Mouse (Mus musculus) limb, embryonic 10.5 days (tissue): ENCODE results near the gene Nccrp1. TPM values are rescaled to one million over a fixed set of nuclear protein-coding genes. Genes with fewer than 3 reads are reported as not detected.
A peak's percentile ranks its signal among the peaks of the same experiment; 100 is the strongest.
"Not testable (repeated sequence)": the region's sequence is repeated elsewhere in the genome, so short reads cannot be mapped to it uniquely, and the experiment has no call there.

Experiments
- DNase-seq: peaks from one replicate; pipeline ENCODE4 v3.0.0-alpha.2; 2017; ENCODE audit warnings: low spot score
- H3K27ac ChIP-seq: fragments of 300-500 bp; sonication (generic); 2 replicates; pipeline ENCODE4 v1.5.1; 2016; ENCODE audit warnings: mild to moderate bottlenecking
- H3K27me3 ChIP-seq: fragments of 300-500 bp; sonication (generic); 2 replicates; pipeline ENCODE4 v1.6.1; 2016; ENCODE audit warnings: low read depth, mild to moderate bottlenecking; ENCODE audit not compliant: poor library complexity, severe bottlenecking
- H3K36me3 ChIP-seq: fragments of 300-500 bp; sonication (generic); 2 replicates; pipeline ENCODE4 v1.6.1; 2016; ENCODE audit warnings: mild to moderate bottlenecking, moderate library complexity
- H3K4me1 ChIP-seq: fragments of 300-500 bp; sonication (generic); 2 replicates; pipeline ENCODE4 v1.6.1; 2016
- H3K4me3 ChIP-seq: fragments of 300-500 bp; sonication (generic); 2 replicates; pipeline ENCODE4 v1.5.1; 2016; ENCODE audit warnings: mild to moderate bottlenecking, moderate library complexity
- H3K9me3 ChIP-seq: fragments of 300-500 bp; sonication (generic); replicated peaks from 2 replicates; pipeline ENCODE4 v1.6.1; 2016; ENCODE audit warnings: mild to moderate bottlenecking
- WGBS: fragments of 180-500 bp; shearing (Covaris S2); methylation state at CpG from one replicate; pipeline ENCODE4 v1.1.7; 2016; 5-methylcytosine and 5-hydroxymethylcytosine counted together
- microRNA-seq: library from miRNA; unstranded; fragments of <30 nt; microRNA quantifications from one replicate; pipeline ENCODE4, GENCODE M21; 2017
- polyA plus RNA-seq: library from polyadenylated mRNA; unstranded; fragments of >200 nt; fragmentation: Nextera tagmentation; extraction: Ambion mirVana; gene quantifications from 2 replicates; pipeline ENCODE4 v1.2.1, GENCODE M21; 2016

Gene Nccrp1
- polyA plus RNA-seq, 1 experiment from 2014 or later: not detected

DNA sequence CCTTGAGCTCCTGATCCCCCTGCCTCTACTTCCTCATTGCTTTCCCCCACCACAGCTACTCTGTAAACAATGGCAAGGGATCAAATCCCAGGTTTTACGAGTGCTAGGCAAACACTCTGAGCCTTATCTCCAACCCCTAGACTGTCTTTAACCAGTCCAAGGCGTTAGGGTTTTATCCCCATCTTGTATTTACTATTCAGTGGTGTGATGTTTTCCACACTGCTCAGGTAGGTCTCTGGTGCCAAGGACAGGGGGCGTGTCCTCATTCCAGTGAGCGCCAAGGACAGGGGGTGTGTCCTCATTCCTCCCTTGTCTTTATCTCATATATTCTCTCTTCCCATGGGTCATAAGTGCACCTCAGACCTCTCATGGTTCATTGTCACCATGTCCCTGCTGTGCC, 6.5 kb downstream of the Nccrp1 start, which contains the start of gene Sycn:
TSS of gene Sycn (plus strand) at position 360 of the 400 bp plus-strand sequence.
- Histone ChIP-seq H3K4me3 (no peak within 1 kb of the TSS), H3K4me1 (peaks cover 16% of the 10 kb centered on the region), H3K9me3 (no peaks in the 10 kb centered on the region), H3K36me3 (no peaks in the 10 kb centered on the region), H3K27ac (no peak within 1 kb of the TSS), H3K27me3 (peaks cover 28% of the 10 kb centered on the region)
- 81% methylated on average over 4 of the region's 4 CpGs for WGBS
- no peak for DNase-seq

DNA sequence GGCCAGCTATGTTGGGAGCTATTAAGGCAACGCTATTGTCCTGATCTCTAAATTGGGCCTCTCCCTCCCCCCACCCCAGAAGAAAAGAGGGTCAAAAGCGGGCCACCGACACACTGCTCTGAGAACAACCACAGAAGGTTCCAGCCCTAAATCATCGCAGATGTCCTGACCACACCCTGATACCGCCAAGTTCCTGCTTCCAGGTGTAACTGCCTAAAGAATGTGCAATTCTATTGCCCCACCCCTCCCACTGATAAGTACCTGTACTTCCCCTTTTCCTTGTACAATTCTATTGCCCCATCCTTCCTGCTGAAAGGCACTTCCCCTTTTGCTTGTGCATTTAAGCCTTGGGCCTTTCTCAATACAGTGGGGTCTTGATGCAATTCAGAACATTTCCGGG, 8.2 kb downstream of the Nccrp1 start:
- not testable (repeated sequence) for DNase-seq, H3K9me3 ChIP-seq, H3K36me3 ChIP-seq, H3K4me1 ChIP-seq, H3K4me3 ChIP-seq, H3K27ac ChIP-seq
- WGBS: 85% methylated on average over 6 of the region's 6 CpGs
- peaks cover 12% of the 10 kb centered on the region for H3K27me3 ChIP-seq

DNA sequence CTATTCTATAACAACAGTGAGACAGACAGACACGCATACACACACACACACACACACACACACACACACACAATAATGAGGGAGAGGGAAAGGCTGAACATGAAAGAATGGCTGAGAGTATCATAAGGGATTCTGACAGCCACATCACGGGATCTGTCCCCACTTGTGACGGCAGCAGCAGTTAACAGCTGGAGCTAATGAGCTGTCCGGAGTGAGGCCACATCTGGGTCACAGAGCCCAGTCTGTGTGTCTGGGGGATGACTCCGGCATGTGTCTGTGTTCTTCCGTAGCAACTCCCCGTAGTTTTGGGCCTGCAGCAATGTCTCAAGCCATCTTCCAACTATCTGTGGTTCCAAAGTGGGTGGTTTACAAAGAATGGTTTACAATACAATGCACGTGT, 15.0 kb downstream of the Nccrp1 start:
- no peak overlapping the region for H3K4me3 ChIP-seq
- no peaks in the 10 kb centered on the region; the same call in 1 of the 2 replicates for H3K27me3 ChIP-seq
- no peaks in the 10 kb centered on the region for H3K9me3 ChIP-seq
- DNase-seq: no peak
- no peaks in the 10 kb centered on the region for H3K36me3 ChIP-seq
- 51% methylated on average over 8 of the region's 8 CpGs for WGBS
- no peak overlapping the region for H3K27ac ChIP-seq
- peaks cover 7% of the 10 kb centered on the region for H3K4me1 ChIP-seq

DNA sequence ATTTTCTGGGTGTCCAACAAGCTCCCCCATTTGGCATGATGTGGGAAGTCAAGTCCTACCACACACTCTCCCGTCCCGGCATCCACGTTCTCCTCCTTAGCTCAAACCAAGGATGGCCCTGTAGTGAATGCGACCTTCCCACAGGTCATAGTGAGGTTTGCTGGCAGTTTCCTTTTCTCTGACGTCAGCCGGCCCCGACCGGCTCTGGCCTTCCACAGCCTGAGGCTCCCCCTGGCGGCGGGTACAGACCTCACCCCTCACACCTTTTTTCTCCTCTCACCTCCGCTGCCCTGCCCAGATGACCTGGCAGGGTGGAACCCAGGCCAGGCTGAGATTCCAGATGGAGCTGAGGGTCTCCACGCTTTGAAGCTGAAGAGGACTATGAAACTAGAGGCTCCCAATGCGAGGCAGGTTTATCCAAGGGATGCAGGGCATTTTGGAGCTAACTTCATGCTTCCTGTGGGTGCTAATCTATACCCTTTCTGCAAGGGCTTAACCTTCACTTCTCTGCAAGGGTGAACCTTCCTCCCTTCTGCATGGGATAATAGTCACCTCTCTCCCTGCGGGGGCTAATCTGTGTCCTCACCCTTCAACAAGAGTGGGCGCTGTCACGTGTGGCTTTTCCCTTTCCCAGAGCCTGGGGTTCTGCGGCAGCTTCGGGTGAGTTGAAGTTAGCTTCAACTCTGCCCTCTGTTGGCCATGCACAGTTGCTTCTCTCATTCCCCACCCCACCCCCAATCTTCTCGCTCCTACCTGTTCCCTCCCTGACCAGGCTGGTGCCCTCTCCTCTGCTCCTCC, 18.9 kb downstream of the Nccrp1 start:
- Histone ChIP-seq H3K27me3 (no peaks in the 10 kb centered on the region; the same call in 1 of the 2 replicates), H3K4me3 (no peak overlapping the region), H3K36me3 (no peaks in the 10 kb centered on the region), H3K4me1 (peaks cover 7% of the 10 kb centered on the region), H3K27ac (no peak overlapping the region), H3K9me3 (no peaks in the 10 kb centered on the region)
- WGBS: 8% methylated on average over 19 of the region's 19 CpGs
- peak; percentile 88 for DNase-seq

DNA sequence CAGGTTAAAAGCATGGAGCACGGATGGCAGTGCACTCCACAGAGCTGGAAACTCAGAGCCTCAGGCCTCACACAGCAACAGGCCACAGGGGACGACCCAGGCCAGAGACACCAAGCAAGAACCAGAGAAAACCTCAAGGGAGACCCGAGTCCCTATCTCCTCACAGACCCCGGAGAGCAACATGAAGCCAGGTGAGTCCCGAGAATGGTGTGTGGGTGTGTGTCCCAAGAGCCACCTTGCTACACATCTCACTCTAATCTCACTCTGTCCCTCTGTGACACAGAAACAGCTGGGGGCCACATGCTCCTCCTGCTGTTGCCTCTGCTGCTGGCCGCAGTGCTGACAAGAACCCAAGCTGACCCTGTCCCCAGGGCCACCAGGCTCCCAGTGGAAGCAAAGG, 24.5 kb downstream of the Nccrp1 start, which contains the start of gene Ifnl3:
TSS of gene Ifnl3 (plus strand) at position 301 of the 400 bp plus-strand sequence.
- H3K27ac ChIP-seq, H3K27me3 ChIP-seq, H3K4me3 ChIP-seq, H3K36me3 ChIP-seq, DNase-seq, H3K4me1 ChIP-seq, H3K9me3 ChIP-seq: not testable (repeated sequence)
- WGBS: 75% methylated on average over 5 of the region's 6 CpGs

DNA sequence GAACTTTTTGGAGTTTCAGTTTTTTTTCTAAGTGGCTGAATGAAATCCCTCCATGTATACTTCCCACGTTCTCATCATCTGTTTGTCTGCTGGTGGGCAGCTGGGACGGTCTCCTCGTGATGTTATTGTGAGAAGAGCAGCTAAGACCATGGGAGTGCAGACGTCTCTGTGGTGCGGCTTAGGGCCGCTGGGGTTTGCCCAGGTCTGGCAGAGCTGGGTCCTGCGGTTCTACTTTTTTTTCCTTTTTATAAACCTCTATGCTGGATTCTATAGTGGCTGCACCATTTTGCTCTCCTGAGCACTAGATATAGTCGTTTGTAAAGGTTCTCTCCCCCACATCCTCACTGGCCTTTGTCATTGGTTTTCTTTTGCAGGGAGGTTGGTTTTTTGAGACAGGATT, 35.6 kb downstream of the Nccrp1 start:
- Histone ChIP-seq H3K4me1 (no peaks in the 10 kb centered on the region), H3K4me3 (no peak overlapping the region), H3K9me3 (0 out of 2 replicates have a peak, but pooled peaks cover 2% of the 10 kb centered on the region), H3K27ac (no peak overlapping the region), H3K36me3 (no peaks in the 10 kb centered on the region), H3K27me3 (no peaks in the 10 kb centered on the region)
- no peak for DNase-seq
- 76% methylated on average over 8 of the region's 8 CpGs for WGBS

DNA sequence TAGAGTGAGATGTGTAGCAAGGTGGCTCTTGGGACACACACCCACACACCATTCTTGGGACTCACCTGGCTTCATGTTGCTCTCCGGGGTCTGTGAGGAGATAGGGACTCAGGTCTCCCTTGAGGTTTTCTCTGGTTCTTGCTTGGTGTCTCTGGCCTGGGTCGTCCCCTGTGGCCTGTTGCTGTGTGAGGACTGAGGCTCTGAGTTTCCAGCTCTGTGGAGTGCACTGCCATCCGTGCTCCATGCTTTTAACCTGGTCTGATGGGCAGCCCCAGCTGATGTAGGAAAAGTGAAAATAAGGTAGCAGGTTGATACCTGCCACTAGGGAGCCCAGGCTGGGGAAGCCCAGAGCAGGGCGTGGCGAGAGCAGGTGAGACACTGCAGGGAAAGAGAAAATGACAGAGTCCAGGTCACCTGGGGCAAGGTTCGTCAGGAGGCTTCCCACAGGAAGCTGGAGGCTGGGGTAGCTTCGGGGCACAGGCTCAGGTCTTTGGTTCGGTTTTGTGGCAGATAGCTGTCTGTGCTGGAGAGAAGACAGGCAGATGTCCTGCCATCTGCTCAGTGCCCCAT, 36.6 kb downstream of the Nccrp1 start, which contains the start of gene Ifnl2:
TSS of gene Ifnl2 (minus strand) at position 51 of the 570 bp plus-strand sequence.
- H3K9me3 ChIP-seq, H3K27ac ChIP-seq, H3K36me3 ChIP-seq, H3K4me1 ChIP-seq, H3K4me3 ChIP-seq, DNase-seq, H3K27me3 ChIP-seq: not testable (repeated sequence)
- WGBS: 69% methylated on average over 8 of the region's 8 CpGs

DNA sequence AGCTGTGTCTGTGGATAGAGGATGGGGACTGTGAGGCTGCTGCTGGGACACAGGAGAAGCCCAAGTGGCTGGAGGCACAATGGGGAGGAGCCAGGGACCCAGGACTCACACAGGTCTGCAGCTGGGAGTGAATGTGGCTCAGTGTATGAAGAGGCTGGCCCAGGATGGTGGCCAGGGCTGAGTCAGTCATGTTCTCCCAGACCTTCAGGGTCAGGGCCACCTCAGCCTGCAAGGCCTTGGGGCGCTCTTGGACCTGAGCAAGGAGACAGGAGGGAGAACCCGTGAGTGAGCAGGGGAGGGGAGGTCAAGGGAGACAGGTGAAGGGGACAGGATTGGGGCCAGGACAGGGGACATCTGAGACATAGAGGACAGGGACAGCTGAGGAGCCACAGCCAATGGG, 37.9 kb downstream of the Nccrp1 start:
- H3K4me3 ChIP-seq, H3K36me3 ChIP-seq, DNase-seq, H3K27me3 ChIP-seq, H3K9me3 ChIP-seq, H3K4me1 ChIP-seq, H3K27ac ChIP-seq: not testable (repeated sequence)
- 68% methylated on average over 2 of the region's 2 CpGs for WGBS

DNA sequence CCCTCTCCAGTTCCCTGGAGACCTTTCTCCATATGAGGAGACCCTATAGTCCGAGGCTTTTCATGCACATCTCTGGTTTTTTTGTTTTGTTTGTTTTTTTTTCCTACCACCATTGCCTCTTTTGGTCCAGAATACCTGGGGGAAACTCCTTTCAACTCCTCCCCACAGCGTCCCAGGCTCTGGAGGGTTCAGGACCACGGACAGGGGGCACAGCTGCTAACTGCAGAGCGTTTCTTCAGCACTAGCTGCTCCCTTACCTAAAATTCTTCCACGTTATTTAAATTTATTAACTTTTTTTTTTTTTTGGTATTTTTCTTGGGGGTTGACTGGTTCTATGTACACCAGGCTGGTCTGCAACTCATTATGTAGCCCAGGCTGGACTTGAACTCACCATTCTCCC, 41.5 kb downstream of the Nccrp1 start:
- DNase-seq: peak; percentile 63
- Histone ChIP-seq H3K27me3 (no peaks in the 10 kb centered on the region), H3K9me3 (no peaks in the 10 kb centered on the region), H3K27ac (no peak overlapping the region), H3K36me3 (no peaks in the 10 kb centered on the region), H3K4me3 (no peak overlapping the region), H3K4me1 (no peaks in the 10 kb centered on the region)
- 10% methylated on average over 5 of the region's 5 CpGs for WGBS

DNA sequence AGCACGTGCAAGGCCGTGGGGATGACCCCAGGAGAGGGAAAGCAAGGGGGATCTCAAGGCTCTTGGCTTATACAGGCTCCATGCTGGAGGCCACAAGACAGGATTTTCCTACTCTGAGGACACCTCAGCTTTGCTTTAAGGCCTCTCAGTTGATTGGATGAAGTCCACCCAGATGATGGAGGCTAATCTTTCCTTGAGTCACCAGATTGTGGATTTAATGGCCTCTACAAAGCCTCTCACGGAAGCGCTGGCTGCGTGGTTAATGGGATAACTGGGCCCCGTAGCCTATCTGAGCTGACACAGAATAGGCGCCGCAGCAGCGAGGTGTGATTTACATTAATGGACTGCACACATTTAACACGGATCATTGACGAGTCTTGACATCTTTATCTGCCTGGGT, 51.6 kb downstream of the Nccrp1 start:
- Histone ChIP-seq H3K27ac (no peak overlapping the region), H3K27me3 (no peaks in the 10 kb centered on the region), H3K4me1 (0 out of 2 replicates have a peak, but pooled peaks cover 5% of the 10 kb centered on the region), H3K4me3 (no peak overlapping the region), H3K36me3 (no peaks in the 10 kb centered on the region), H3K9me3 (no peaks in the 10 kb centered on the region)
- WGBS: 80% methylated on average over 11 of the region's 11 CpGs
- no peak for DNase-seq

Small RNA genes lying within 50 kb of the gene (microRNA-seq; reads per million reads assigned to microRNA genes)
- gene Mir7049: not detected

Other genes with a start within 250 kb of the Nccrp1 start
- 0.56 and 2.3 TPM in 2 replicates for gene Dll3, start 245.0 kb downstream of the Nccrp1 start, polyA plus RNA-seq
- gene Timm50, start 235.2 kb downstream of the Nccrp1 start, polyA plus RNA-seq: 223 and 243 TPM in 2 replicates
- 123 and 124 TPM in 2 replicates for gene Supt5, start 208.5 kb downstream of the Nccrp1 start, polyA plus RNA-seq
- gene Rps16, start 196.6 kb downstream of the Nccrp1 start, polyA plus RNA-seq: 972 and 1,174 TPM in 2 replicates
- 90.5 and 118 TPM in 2 replicates for gene Plekhg2, start 174.7 kb downstream of the Nccrp1 start, polyA plus RNA-seq
- 7.5 and 7.9 TPM in 2 replicates for gene Zfp36, start 167.0 kb downstream of the Nccrp1 start, polyA plus RNA-seq
- gene Med29, start 154.5 kb downstream of the Nccrp1 start, polyA plus RNA-seq: 65.1 and 67.0 TPM in 2 replicates
- gene Paf1, start 154.3 kb downstream of the Nccrp1 start, polyA plus RNA-seq: 81.3 and 91.5 TPM in 2 replicates
- gene Gmfg, start 109.8 kb downstream of the Nccrp1 start, polyA plus RNA-seq: 6.8 and 7.7 TPM in 2 replicates
- 4.1 and 5.0 TPM in 2 replicates for gene Lrfn1, start 95.3 kb downstream of the Nccrp1 start, polyA plus RNA-seq
- not detected in 2 replicates for gene Ifnl2, start 36.8 kb downstream of the Nccrp1 start, polyA plus RNA-seq
- not detected in 2 replicates for gene Ifnl3, start 24.4 kb downstream of the Nccrp1 start, polyA plus RNA-seq
- gene Sycn, start 6.4 kb downstream of the Nccrp1 start, polyA plus RNA-seq: not detected in 2 replicates
- gene Samd4b, start 50.9 kb upstream of the Nccrp1 start, polyA plus RNA-seq: 38.2 and 40.2 TPM in 2 replicates
- 64.9 and 69.8 TPM in 2 replicates for gene Pak4, start 50.9 kb upstream of the Nccrp1 start, polyA plus RNA-seq
- gene Acp7, start 84.1 kb upstream of the Nccrp1 start, polyA plus RNA-seq: not detected in 2 replicates
- 4.7 and 6.3 TPM in 2 replicates for gene Fbxo27, start 145.6 kb upstream of the Nccrp1 start, polyA plus RNA-seq
- gene Fbxo17, start 169.6 kb upstream of the Nccrp1 start, polyA plus RNA-seq: 12.7 and 16.1 TPM in 2 replicates
- 152 and 186 TPM in 2 replicates for gene Mrps12, start 194.6 kb upstream of the Nccrp1 start, polyA plus RNA-seq
- gene Sars2, start 194.7 kb upstream of the Nccrp1 start, polyA plus RNA-seq: 43.9 and 46.4 TPM in 2 replicates
- gene Ccer2, start 208.9 kb upstream of the Nccrp1 start, polyA plus RNA-seq: not detected in 2 replicates
- gene Sirt2, start 219.5 kb upstream of the Nccrp1 start, polyA plus RNA-seq: 59.8 and 74.5 TPM in 2 replicates
- 50.5 and 63.1 TPM in 2 replicates for gene Nfkbib, start 220.3 kb upstream of the Nccrp1 start, polyA plus RNA-seq
- 2.7 and 3.0 TPM in 2 replicates for gene Rinl, start 241.7 kb upstream of the Nccrp1 start, polyA plus RNA-seq